Mouse (Mus musculus) adrenal gland, adult (tissue): Measurements from ENCODE around the gene Cmbl.
A peak's percentile ranks its signal among the peaks of the same experiment; 100 is the strongest.

Source experiments
- DNase-seq, 2 experiments: peaks; one replicate each; pipeline ENCODE4 v3.0.0; 2022 to 2023; ENCODE audit warnings: low spot score in 1 of 2; ENCODE audit not compliant: inconsistent age in 2 of 2

Gene Cmbl

DNA sequence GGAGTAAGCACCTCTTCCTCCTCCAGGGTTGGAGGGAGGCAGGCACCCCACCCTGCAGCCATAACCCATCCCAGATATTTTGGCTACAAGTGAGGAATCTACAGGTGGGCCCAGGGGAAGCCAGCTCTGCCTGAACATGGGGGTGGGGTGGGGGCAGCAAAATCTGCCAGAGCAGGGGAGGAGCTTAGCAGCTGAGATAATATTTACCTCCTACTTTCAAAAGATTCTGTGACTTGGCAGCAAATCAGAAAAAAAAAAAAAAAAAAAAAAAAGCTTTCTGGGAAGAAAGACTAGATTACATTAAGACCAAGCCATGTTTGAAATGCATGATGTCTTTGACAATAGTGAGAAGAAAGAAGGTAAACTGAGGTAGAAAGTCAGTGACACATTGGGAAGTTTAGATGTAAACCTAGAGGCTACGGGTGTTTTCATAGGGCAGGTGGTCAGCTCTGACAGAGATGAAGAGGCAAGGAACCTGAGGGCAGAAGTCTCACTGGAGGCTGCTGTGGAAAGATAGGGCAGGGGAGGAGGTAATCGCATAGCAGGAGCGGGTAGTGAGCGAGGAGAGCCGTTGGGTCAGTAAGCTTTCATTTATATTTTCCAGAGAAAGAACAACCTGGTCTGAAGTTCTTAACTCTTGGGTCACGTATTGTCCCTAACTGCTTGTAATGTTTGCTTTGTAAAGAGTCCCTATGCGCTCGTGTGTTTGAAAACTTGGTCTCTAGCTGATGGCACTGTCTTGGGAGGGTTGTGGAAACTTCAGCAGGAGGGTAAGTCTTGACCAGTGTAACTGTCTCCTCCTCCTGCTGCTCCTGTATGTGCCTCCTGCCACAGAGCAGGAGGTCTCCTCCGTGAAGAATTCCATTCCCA lies 25.3 kb upstream of the Cmbl start:
- no peak for DNase-seq

DNA sequence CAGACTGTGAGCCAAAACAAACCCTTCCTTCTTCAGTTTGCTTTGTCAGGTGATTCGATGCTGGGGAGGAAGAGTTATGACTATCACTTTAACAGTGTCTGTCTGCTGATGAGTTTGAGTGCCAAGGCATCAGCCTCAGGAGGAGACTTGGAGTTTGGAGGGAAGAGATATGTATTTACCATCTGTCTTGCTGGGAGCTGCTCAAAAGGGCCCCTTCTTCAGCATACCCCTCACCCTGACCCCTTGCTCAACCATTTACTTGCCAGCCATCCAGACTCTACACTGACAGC lies 24.7 kb upstream of the Cmbl start:
- no peak for DNase-seq

DNA sequence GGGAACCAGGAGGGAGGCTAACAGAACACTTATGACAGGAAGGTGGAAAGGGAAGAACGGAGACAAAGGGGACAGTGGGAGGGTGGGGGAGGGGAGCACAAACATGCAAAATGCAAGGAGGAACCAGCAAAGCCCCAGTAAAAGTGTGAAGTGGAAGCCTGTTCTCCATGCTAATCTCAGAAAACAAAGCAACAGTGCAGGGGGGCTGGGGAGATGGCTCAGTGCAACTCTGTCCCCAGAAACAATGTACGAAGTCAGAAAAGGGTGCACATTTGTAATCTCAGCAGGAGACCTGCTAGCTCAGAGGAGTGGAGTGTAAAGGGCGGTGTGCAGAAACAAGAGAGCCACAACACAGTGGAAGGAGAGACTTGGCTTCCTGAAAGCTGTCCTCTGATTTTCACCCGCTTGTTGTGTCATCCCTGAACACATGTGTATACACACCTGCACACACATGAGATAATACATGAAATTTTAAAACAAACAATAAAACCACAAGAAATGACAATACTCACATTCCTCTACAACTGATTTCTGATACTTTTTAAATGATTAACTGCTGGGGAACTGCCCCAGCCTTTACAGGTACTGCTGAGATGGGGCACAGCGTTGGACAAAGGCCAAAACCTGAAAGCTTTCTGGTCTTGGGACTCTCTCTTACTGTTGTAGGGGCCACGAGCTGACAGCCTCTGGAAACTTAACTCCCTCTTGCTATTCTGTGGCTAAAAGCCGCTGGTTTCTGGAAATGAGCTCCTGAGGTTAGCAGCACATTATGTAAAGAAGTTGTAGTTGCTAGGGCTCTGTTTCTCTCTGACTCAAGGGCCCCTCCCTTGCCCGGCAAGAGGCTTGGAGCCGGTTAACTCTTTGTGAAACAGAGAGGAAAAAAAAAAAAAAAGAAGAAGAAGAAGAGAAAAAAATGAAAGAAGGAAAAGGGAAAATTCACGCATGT lies 22.9 kb upstream of the Cmbl start:
- peak; percentile 37 to 68 for DNase-seq

DNA sequence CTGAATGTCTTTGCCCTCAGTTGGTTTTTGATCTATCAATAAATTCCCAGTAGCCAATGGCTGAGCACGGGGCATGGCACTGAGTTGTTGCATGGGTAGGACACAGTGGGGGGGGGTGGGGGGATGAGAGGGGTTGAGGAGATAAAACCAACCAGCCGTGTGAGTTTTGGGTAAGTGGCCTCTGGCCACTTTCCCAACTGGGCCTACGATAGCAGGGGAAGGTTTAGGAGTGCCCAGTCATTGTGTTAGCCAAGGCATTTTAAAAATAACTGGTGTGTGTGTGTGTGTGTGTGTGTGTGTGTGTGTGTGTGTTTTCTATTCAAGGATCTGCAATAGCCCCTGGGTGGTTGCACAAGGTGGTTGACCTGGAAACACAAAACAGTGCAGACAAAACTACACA lies 21.9 kb upstream of the Cmbl start:
- DNase-seq = no peak

DNA sequence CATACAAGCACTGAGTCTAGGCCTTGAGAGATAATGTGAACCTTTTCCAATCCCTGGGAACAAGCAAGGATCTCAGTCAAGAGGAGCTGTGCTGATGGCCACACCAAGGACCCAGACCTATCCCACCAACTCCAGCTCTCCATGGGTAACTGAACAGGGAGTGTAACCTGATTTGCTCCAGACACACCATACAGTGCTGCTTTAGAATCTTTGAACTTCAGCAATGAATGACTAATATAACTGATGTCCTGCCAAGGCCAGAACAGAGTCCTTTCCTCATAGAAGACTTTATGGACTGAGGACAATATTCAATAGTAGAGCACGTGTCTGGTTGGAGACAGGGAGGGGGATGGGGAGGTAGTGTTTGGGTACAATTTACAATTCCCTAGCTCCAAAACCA lies 20.1 kb upstream of the Cmbl start:
- DNase-seq = peak; percentile 18 to 74

DNA sequence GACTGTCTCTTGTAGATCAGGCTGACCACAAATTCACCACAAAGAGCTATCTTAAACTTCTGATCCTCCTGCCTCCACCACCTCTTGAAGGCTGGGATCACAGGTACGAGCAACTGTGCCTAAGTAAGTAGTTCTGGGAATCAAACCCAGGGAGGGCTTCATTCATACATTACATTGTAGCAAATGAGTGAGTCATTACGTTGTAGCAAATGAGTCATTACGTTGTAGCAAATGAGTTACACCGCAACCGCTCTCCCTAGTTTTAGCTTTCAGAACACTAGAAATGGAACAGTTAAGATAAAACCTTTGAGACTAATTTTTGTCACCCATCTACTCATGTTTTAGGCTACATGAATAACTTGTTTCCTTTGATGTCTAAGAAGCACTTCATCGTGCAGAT lies 18.9 kb upstream of the Cmbl start:
- no peak for DNase-seq

DNA sequence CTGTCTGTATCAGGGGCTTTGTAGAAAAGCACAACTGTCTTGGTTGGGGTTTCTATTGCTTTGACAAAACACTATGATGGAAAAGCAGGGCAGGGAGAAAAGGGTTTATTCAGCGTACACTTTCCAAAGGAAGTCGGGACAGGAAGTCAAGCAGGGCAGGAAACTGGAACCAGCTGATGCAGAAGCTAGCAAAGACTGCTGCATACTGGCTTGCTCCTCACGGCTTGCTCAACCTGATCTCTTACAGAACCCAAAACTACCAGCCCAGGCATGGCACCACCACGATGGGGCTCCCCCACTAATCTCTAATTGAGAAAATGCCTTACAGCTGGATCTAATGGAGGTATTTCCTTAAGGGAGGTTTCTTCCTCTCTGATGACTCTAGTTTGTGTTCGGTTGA lies 17.8 kb upstream of the Cmbl start:
- no peak for DNase-seq

DNA sequence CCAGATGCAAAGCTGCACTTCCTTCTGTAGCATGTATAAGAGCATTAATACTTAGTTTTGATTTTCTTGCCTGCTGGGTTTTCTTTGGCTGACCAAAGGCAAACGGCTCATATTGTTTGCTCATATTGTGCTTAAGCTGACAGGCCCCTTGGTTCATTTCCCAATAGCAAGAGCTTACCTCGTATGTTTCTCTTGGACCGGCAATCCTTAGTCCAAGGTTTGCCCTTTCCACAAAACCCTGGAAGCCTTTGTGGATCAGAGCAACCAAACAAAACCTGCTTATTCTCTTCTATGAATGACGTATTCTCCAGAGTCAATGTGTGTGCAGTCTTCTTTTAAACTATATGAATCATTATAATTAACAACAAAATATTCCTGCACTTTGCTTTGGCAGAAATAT lies 14.8 kb upstream of the Cmbl start:
- DNase-seq = no peak

DNA sequence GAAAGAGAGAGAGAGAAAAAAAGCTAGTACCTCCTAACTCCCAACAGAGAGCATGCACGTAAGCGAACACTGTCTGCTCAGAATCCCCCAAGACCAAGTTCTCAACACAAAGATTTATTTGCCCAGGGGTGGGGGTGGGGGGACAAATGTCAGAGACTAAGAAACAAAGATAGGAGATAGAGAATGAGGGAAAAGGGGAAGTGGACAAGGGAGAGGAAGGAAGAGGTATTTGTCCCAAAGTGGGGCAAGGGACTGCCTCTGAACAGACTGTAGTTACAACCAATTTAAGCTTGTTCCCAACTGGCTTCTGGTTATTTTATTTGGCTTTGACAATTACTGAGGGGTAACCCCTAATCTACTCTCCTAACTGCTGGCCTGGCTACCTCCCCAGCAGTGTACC lies 10.3 kb upstream of the Cmbl start:
- DNase-seq = no peak

DNA sequence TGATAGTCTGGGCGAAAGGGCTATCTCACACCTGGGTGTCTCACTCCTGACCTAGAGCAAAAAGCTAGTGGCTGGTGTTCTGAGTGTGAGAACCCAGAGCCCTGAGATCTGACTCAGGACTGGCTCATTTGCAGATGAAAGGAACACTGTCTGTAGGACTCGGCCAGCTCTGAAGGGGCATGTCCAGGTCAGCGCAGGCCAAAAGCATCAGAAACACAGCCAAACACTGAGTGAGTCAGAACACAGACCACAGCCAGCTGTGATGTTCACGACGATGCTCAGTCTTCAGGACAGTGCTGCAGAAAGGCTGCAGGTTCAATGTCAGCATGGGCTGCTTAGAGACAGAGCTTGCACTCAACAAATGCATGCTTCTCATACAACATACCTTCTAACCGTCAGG lies 3.8 kb upstream of the Cmbl start:
- DNase-seq = peak; percentile 74 to 77

DNA sequence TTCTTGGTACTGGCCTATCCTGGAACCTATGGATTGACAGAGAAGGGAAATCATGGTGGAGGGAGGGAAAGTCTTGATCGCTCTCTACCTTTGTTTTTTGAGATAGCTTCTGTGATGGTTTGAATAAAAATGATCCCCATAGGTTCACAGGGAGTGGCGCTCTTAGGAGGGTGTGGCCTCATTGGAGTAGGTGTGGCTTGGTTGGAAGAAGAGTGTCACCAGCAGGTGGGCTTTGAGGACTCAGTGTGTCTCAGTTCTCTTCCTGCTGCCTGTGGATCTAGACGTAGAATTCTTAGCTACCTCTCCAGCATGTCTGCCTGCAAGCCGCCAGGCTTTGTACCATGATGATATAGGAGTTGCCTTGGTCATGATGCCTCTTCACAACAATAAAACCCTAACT lies 3.2 kb upstream of the Cmbl start:
- no peak for DNase-seq

DNA sequence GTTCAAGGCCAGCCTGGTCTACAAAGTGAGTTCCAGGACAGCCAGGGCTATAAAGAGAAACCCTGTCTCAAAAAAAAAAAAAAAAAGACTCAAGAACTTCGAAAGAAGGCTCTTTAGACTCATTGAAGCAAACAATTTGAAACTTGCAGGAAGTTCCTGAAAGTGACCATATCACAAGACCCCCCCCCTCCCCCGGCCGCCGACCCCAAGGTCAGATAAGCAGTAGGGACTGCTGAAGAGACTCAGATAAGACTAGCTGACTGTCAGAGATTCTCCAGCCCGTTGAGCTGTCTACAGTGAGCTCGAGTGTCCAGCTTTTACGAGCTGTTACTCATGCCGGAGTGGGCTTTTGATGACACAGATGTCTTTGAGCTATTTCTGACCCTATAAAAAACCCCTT lies 2.3 kb upstream of the Cmbl start:
- no peak for DNase-seq

DNA sequence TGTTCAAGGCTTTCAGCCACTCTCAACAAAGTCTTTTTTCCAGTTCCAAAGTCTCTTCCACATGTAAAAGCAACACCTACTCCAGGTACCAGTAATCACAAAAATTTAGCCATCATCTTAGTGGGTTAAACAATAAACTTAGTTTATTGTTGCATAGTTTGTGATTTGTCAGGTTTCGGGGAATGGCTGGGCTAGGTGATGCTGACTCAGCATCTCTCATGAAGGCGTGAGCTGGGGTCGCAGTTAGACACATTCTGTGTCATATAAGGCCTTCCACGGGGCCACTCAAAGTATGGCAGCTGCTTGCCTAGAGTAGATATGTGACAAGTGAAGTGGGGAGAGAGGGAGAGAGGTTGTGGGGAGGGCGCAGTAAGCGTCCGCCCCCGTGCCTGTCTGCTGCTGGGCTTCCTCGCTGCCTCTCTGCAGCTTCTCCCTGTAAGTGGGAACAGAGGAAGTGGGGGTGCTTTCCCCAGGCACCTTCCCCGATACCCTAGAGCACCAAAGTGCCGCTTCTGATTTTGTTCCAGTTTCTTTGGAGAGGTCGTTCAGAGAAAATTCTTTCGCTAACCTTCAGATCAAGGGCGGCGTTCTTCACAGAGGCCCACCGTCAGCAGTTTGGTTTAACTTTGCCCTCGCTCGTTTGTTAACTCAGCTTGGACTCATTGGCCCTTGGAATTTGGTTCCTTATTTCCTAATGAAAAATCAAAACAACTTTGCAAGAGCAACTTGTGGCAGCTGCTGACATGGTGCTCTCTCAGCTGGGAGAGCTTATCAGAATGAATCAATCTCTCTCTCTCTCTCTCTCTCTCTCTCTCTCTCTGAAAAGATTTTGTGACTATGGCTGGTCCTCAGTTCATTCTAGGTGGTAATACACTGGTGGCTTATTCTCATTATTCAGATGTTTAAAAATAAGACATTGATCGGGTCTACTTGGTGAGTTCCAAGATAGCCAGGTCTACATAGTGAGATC lies 1.3 kb upstream of the Cmbl start:
- DNase-seq = peak; percentile 73 to 91

DNA sequence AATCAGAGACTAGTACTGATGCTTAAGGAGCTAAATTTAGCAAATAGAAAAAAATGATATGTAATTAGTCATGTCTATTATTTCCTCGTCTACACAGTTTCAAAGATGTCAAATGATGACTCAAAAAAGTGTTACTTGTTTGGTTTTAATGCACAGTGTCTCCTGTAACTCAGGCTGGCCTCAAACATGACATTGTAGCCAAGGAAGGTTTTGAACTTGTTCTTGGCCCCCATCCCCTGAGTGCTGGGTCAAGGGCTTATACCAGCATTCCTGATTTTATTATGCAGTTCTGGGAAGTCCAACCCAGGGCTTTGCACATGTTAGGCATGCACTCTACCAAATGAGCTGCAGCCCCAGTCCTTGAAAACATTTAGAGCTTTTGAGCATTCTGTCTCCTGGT lies 597 bp downstream of the Cmbl start:
- DNase-seq = peak in 1 of 2 experiments; percentile 73

DNA sequence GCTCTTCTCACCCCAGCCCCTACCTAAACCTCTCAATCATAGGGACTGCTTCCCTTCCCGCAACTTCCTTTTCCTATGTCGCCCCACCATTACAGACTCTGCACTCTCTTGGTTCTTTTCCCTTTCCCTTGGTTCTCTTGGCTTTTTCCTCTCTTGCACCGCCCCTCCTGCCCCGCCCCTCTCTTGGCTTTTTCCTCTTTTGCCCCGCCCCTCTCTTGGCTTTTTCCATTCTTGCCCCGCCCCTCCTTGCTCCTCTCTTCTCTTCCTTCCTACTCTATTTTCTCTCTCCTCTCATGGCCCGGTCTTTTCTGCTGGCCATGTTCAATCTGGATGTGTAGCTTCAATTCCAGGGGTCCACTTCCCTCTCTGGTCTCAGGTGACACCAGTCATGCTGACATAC lies 2.2 kb downstream of the Cmbl start:
- DNase-seq = peak in 1 of 2 experiments; percentile 73

DNA sequence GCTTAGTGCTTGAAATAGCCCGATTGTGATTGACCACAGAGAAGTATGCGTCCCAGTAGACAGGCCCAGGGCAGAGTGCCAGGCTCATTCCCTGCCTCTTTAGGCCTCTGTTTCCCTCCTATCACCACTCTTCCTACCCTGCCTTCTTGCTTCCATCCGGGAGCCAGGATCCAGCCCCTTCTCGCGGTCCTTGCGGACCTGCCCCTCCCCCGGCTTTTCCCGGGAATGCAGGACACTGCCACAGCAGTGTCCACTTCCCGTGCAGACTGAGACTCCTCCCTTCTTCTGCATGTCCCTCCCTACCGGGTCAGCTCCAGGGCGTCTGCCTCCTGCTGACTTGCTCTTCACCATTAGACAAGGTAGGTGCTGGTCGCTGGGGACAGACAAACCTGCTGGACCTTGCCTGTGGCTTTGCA lies 3.4 kb downstream of the Cmbl start:
- peak; percentile 84 to 93 for DNase-seq

DNA sequence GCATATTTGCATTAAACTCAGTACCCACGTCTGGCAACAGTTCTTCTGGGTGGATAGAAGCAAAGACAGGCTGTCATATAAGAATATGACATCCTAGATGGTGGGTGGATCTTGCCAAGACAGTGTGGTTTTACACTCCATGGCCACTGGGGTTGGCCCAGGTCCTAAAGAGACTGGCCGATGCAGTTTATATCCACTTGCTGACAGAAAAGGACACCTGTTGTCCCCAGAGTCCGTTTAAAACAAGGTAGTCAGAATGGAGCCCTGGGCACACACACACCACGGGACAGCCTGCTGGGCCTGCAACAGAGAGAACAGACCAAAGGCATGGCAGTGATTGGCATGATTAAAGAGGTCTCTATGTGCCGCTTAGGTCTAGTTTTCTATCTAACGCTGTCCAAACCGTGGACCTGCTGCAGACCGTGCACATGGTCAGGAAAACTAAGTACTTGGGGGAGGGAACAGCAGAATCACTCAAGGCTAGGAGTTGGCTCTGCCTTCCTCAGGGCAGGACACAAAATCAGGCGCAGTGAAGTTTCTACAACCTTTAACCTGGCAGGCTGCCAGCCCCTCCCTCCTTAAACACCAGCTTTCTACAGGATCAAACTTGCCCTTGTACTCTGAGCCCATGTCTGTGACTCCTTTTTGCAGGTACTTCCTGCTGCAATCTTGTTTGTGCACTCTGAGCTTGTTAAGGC lies 4.3 kb downstream of the Cmbl start:
- peak; percentile 76 to 90 for DNase-seq

DNA sequence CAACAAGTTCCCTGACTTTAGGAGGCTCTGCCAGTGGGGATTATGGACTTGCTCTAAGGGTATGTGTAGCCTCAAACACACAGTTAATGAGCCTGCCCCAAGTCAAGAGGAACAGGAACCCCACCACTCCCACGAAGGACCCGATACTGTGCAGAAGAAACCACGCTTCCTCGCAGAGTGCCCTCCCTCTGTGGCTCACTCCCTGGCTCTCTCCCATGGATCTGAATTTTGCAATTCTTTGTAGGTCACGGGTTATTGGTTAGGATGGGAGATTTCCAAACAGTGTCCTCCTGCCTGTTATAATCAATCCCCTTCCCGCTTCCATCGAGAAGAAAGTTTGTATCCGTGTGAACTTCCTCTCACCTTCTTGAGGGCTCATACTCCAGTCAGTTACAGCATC lies 5.8 kb downstream of the Cmbl start:
- DNase-seq = peak in 1 of 2 experiments; percentile 85

DNA sequence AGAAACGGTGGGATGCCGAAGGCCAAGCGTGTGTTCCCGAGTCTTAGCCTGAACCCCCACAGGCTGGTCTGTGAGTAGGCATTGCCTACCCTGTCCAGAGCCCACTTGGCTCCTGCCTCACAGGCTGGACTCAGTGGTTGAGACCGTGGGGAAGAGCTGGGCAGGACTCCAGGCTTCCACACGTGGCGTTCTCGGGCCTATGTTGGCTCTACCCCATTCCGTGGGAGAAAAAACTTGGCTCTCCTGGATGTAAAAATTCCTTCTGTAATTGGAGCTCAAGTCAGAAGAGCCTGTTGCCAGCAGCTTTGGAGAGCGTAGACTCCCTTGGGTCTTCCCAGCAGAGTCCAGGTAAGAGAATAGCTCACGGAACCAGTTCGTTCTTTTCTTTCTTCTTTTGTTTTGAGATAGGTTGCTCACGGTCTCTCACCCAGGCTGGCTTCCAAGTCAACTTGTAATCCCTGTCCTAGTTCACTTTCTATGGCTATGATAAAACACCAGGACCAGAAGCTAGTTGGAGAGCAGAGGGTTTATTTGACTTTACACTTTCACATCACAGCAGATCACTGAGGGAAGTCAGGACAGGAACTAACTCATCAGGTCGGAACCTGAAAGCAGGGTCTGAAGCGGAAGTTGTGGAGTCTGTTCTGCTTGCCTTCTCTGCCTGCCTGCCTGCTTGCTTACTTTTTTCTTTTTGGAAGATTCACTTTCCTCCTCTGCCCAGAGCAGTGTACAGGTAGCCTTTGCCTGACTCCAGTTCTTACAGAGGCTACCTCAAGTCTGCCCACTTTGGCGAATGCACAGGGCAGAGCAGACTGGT lies 6.9 kb downstream of the Cmbl start:
- peak in 1 of 2 experiments; percentile 62 for DNase-seq

DNA sequence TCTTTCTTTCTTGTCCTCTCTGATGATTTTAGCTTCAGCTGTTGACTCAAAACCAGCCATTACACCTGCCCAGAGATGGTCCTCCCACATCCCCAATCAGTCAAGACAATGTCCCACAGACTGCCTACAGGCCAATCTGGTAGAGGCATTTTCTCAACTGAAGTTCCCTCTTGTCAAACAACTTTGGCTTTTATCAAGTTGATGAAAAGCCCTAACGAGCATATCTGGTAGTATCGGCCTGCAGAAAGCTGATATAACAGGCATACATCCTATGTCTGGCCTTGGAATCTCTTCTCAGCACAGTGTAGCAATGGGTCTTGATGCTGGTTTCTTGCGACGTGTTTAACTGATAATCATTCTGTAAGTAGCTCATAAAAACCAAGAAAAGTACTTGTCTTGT lies 8.1 kb downstream of the Cmbl start:
- no peak for DNase-seq
